Mouse (Mus musculus): Measurements from ENCODE around the gene Id1.

The Id1 gene

GRCm38 (mm10) chr2:152723651-152724331, 12.3 kb upstream of the Id1 start:
- in situ Hi-C loops (cut with MseI, MboI) = no loop called here

- in situ Hi-C loops (cut with MseI, MboI) = no loop called here
Measured at GRCm38 (mm10) chr2:152724332-152724723, 11.7 kb upstream of the Id1 start.

GRCm38 (mm10) chr2:152725178-152725750, 10.8 kb upstream of the Id1 start:
- in situ Hi-C loops (cut with MseI, MboI) = no loop called here

- in situ Hi-C loops (cut with MseI, MboI) = no loop called here
Measured at GRCm38 (mm10) chr2:152726213-152726612, 9.8 kb upstream of the Id1 start.

GRCm38 (mm10) chr2:152726751-152727335, 9.2 kb upstream of the Id1 start:
- in situ Hi-C loops (cut with MseI, MboI) = no loop called here

GRCm38 (mm10) chr2:152727795-152728510, 8.1 kb upstream of the Id1 start:
- in situ Hi-C loops (cut with MseI, MboI) = no loop called here

- in situ Hi-C loops (cut with MseI, MboI) = no loop called here
Measured at GRCm38 (mm10) chr2:152728594-152728993, 7.5 kb upstream of the Id1 start.

- in situ Hi-C loops (cut with MseI, MboI) = no loop called here
Measured at GRCm38 (mm10) chr2:152729013-152729635, 6.9 kb upstream of the Id1 start.

GRCm38 (mm10) chr2:152729636-152730020, 6.4 kb upstream of the Id1 start:
- in situ Hi-C loops (cut with MseI, MboI) = no loop called here

GRCm38 (mm10) chr2:152733201-152733600, 2.9 kb upstream of the Id1 start:
- in situ Hi-C loops (cut with MseI, MboI) = no loop called here

- in situ Hi-C loops (cut with MseI, MboI) = no loop called here
Measured at GRCm38 (mm10) chr2:152734501-152734900, 1.6 kb upstream of the Id1 start.

GRCm38 (mm10) chr2:152734984-152735383, 1.1 kb upstream of the Id1 start:
- in situ Hi-C loops (cut with MseI, MboI) = no loop called here

GRCm38 (mm10) chr2:152736748-152737147, 697 bp downstream of the Id1 start:
- in situ Hi-C loops (cut with MseI, MboI) = no loop called here

- in situ Hi-C loops (cut with MseI, MboI) = no loop called here
Measured at GRCm38 (mm10) chr2:152737306-152738221, 1.5 kb downstream of the Id1 start.

- in situ Hi-C loops (cut with MseI, MboI) = no loop called here
Measured at GRCm38 (mm10) chr2:152738341-152738740, 2.3 kb downstream of the Id1 start.

- in situ Hi-C loops (cut with MseI, MboI) = no loop called here
Measured at GRCm38 (mm10) chr2:152739031-152739841, 3.2 kb downstream of the Id1 start.

GRCm38 (mm10) chr2:152739842-152740260, 3.8 kb downstream of the Id1 start:
- in situ Hi-C loops (cut with MseI, MboI) = loop anchor here in 1 of 2 experiments (5.0 kb wide), 1 partner anchor 38 kb away; no protein-coding TSS in a partner anchor

GRCm38 (mm10) chr2:152740490-152740889, 4.4 kb downstream of the Id1 start:
- in situ Hi-C loops (cut with MseI, MboI) = loop anchor here in 1 of 2 experiments (5.0 kb wide), 1 partner anchor 38 kb away; no protein-coding TSS in a partner anchor

- in situ Hi-C loops (cut with MseI, MboI) = loop anchor here in 1 of 2 experiments (5.0 kb wide), 1 partner anchor 39 kb away; no protein-coding TSS in a partner anchor
Measured at GRCm38 (mm10) chr2:152741153-152742041, 5.3 kb downstream of the Id1 start.

Data from mouse trophoblast stem cell (cell line).